Mouse (Mus musculus) liver, adult 2 months (tissue): ENCODE measurements at regions not wholly inside any gene's neighbourhood (a gene's known extent, or its start where the extent isn't known, plus 50 kb on each side); places are given as distances from the start of the nearest gene placed in this dataset.

Source experiments
- CTCF ChIP-seq: fragments of 200-500 bp; IDR thresholded peaks from 2 replicates; pipeline ENCODE4 v1.5.1; 2011; ENCODE audit warnings: low read depth, low read length, control low read depth
- POLR2A ChIP-seq: fragments of 200-500 bp; IDR thresholded peaks from 2 replicates; pipeline ENCODE4 v1.6.1; 2011; ENCODE audit warnings: low read length, control low read depth; ENCODE audit not compliant: insufficient read depth; ENCODE audit errors: extremely low read depth

GRCm38 (mm10) chr12:56193524-56193923 lies 152.2 kb downstream of the Mbip start:
- no peak for TF ChIP-seq CTCF
- TF ChIP-seq POLR2A, result no peak
